Mouse (Mus musculus) layer of hippocampus, postnatal 10 days (tissue): ENCODE results near the gene Hnrnpc. TPM values are rescaled to one million over a fixed set of nuclear protein-coding genes. Genes with fewer than 3 reads are reported as not detected.
A peak's percentile ranks its signal among the peaks of the same experiment; 100 is the strongest.
"Not testable (repeated sequence)": the region's sequence is repeated elsewhere in the genome, so short reads cannot be mapped to it uniquely, and the experiment has no call there.

Experiments used
- DNase-seq, 2 experiments: peaks; one replicate each; pipeline ENCODE4 v3.0.0; 2021; ENCODE audit warnings: low spot score in 2 of 2
- total RNA-seq, 2 experiments: library from RNA; stranded (reverse); gene quantifications; 2 replicates each; pipeline ENCODE4 v1.2.3; 2021

Gene Hnrnpc
- total RNA-seq, 2 experiments from 2014 or later, result 213 to 215 TPM

DNA sequence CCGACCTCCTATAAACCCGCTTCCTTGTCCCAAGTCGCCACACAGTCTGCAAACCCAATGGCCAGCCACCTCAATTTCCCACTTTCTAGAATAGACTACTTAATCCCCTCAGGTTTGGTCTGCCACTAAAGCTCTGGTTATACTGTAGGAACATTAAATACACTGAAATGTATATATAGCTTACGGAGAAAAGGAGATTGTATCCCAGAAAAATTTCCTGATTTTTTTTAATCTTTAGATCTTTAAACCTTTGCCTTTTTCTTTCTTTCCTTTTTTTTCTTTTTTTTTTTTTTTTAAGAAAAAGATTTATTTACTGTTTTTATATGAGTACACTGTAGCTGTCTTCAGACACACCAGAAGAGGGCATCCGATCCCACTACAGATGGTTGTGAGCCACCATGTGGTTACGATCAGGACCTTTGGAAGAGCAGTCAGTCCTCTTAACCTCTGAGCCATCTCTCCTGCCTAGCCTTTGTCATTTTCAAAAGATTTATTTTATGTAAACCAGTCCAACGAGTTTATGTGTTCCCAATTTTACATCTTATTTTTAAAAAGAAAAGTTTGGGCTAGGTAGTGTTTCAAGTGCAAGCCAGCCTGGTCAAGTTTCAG, 953 bp upstream of the Hnrnpc start:
- DNase-seq, result no peak

GRCm38 (mm10) chr14:52103474-52103855, 363 bp downstream of the Hnrnpc start:
- DNase-seq, result no peak

DNA sequence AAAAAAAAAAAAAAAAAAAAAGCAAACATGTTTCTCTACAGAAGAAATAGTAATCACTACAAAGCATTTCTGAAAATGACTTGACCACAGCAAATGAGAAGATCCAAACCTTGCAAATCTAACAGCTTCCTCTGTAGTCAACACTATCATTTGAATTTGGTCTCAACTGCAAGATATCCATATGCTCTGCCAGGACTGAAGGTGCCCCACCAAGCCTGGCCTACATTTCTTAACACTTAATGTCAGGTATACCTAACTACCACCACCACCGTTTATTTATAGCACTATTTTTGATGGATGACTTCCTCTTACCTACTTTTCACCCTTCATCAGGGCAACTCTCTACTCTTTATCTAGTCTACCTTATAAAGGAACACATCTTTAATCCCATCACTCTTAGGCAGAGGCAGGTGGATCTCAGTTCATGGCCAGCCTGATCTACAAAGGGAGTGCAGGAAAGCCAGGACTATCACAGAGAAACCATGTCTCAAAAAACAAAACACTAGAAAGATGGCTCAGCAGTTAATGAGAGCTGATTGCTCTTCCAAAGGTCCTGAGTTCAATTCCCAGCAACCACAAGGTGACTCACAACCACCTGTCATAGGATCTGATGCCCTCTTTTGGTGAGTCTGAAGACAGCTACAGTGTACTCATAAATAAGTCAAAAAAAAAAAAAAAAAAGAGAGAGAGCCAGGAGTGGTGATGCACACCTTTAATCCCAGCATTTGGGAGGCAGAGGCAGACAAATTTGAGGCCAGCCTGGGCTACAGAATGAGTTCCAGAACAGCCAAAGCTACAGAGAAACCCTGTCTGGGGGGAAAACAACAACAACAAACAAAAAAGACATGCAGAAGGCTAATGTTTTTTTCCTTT, 2.3 kb downstream of the Hnrnpc start:
- no peak for DNase-seq

GRCm38 (mm10) chr14:52100170-52100960, 3.5 kb downstream of the Hnrnpc start:
- no peak for DNase-seq

- DNase-seq, result no peak
Measured at GRCm38 (mm10) chr14:52099563-52099962, 4.3 kb downstream of the Hnrnpc start.

GRCm38 (mm10) chr14:52098387-52098786, 5.4 kb downstream of the Hnrnpc start:
- DNase-seq, result not testable (repeated sequence)

GRCm38 (mm10) chr14:52097191-52097590, 6.6 kb downstream of the Hnrnpc start:
- not testable (repeated sequence) for DNase-seq

DNA sequence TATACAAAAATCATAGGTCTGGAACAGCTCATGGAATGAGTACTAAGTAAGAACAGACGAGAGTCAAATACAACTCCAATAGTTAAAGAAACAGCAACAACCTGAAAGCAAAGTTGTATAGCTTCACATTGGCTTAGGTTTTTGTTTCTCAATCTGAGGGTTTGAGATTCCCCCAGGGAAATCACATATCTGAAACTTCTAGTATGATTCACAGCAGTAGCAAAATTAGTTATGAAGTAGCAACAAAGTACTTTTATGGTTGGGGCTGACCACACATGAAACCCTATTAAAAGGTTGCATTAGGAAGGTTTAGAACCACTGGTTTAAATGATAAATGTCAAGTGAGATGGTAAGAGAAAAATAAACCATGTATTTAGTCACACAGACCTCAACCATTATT, 9.3 kb downstream of the Hnrnpc start:
- no peak for DNase-seq

DNA sequence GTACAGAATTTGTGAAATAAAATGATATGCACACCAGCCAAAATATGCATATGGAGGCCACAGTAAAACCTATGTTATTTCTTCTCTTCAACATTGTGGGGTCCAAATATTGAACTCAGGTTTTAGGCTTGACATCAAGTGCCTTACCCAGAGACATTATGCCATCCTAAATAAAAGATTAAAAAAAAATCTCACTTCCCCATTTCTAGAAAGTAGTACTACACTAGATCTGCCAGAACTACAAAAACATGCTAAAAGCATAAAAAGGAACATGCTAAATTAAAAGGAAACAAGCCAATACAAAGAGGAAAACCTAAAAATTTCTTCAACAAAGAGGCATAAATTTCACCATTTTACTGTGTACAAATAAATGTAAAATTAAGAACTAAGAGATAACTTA, 20.7 kb downstream of the Hnrnpc start:
- DNase-seq, result no peak

DNA sequence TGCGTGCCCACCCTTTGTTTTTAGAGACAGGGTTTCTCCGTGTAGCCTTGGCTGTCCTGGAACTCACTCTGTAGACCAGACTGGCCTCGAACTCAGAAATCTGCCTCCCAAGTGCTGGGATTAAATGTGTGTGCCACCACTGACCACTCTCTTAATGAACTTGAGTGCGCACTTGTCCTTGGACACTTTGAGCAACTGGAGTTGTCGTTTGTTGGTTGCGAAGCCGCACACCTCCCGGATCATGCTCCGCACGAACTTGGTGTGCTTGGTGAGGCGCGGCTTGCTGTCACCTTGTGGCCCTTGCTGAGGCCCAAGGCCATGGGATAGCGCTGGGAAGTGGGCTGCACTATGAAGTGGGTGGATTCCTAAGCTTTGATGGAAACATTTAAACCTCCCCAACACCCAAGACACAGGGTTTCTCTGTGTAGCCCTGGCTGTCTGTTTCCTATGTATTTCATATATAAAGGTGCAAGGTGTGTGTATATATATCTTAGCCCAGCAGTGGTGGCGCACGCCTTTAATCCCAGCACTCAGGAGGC, 32.2 kb downstream of the Hnrnpc start:
- DNase-seq, result no peak

DNA sequence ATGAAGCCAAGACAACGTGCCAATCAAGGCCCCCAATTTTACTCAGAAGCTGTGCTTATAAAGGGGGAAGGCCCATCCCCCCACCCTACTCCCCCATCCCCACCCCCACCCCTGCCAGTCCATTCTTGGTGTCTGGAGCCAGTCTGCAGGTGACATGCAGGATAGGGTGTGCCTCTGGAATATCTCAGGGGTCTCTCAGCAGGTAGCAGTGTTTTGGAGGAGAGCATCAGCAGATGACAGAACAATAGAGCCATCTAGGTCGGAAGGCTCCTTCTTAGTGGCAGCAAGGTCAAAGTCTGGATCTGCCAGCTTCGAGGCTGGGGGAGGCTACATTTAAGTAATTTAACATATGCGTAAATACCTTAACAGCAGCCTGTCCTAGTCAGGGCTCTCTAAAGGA, 37.7 kb downstream of the Hnrnpc start:
- no peak for DNase-seq

DNA sequence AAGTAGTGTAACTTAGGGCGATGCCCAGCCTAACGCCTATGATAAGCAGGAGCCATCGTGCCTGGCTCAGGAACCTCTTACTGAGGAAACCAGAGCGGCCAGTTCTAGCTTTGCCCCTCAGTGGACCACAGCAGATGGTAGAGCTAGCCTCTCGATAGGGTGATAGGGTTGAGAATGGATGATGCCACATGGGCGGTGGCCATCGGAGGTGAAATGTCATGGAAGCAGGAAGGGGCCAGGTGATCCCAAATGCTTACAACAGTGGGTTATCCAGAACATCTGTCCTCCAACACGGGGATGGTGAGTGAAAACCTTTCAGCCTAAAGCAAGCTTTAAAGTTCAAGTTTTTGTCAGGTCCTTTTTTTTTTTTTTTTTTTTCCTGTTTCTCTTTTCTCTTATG, 42.0 kb downstream of the Hnrnpc start:
- DNase-seq, result no peak

DNA sequence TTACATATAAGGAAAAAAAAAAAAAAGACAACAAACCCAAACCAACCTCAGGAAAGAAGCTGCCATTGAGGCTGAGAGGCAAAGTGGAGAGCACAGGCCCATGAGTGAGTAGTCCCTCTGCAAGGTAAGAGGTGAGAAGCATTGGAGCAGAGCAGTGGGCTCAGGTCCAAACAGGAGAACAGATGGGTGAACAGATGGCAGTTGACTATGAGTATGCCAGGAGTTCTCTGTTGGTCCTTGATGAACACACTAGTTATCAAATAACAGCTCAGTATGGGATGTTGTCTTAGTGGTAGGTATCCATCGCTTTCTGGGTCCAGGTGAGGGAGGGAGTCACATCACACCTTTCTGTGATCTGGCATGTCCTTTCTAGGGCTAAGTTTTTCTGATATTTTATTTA, 43.0 kb downstream of the Hnrnpc start:
- no peak for DNase-seq

DNA sequence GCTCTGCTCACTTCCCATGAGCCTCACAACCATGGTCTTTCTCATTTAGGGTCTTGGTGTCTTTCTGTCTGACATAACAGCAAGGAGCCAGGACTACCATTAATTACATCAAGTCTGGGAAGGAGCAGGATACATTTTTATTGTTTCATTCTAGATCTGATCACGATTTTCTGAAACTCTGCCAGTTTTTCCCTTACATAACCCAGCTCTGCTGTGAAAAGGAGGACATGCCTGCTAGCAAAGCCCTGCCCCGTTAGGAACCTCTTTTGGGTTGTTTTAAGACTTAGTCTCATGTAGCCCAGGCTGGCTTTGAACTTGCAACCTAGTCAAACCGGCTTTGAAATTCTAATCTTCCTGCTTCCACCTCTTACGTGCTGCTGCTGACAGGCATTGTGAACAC, 43.8 kb downstream of the Hnrnpc start:
- no peak for DNase-seq

DNA sequence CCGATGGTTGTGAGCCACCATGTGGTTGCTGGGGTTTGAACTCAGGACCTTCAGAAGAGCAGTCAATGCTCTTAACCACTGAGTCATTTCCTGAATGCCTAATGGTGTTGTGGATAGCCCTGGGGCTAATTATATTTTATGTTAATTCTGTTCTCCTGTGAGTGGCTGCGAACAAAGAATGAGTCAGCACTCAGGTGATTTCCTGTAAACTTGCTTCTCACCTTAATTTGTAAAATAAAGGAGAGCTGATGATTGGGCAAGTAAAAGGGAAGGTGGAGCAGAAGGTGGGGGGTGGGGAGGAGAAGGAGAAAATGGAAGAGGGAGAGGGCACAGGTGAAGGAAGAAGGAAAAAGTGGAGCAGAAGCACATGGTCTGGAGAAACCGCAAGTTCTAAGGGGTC, 51.1 kb downstream of the Hnrnpc start:
- DNase-seq, result not testable (repeated sequence)

- no peak for DNase-seq
Measured at GRCm38 (mm10) chr14:52045966-52046565, 57.8 kb downstream of the Hnrnpc start.

DNA sequence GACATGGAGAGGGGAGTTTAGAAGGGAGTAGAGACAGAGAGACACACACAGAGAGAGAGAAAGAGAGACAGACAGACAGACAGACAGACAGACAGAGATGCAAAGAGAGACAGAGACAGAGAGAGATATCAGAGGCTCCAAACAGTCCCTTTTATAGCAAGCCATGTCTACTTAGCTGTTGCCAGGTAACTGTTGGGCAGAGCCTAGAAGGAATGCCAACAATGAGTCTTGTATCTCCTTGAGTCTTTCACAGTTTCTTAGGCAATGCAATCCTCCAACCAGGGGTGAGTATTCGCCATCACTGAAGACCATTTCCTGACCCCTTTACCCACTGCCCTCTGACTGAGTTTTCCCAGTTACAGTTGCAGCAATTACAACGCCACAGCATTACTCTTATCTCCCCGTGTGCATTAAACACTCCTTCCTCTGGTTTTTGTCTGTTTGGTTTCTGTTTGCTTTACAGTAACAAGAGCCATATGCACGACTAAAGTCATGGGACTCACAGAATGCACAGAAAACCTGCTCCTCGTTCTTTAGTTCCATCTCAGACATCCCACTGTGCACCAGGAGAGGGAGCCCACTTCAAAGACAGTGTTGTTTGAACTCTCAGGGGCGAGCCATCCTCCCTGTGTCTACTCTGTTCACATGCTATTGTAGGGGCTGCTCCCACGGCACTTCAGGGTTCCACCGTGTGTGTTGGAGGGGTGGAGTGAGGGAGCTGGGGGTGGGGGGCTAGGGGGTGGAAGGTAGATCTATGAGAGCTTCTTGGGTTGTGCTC, 58.7 kb downstream of the Hnrnpc start:
- peak; percentile 37 to 43 for DNase-seq

DNA sequence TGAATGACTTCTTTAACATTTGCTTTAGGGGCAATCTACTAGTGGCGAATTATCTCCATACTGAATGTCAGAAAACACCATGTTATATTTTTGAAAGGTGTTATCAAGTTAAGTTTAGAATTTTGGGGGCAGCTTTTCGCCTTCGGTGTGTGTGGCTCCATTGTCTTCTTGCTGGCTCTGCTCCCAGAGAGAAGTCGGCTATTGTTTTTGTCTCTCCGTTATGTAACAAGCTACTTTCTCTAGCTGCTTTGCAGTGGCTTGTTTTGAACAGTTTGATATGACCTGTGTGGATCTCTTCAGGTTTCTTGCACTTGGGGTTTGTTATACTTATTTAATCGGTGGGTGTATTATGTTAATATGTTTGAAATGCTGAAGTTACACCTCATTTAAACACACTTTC, 60.4 kb downstream of the Hnrnpc start:
- no peak for DNase-seq

DNA sequence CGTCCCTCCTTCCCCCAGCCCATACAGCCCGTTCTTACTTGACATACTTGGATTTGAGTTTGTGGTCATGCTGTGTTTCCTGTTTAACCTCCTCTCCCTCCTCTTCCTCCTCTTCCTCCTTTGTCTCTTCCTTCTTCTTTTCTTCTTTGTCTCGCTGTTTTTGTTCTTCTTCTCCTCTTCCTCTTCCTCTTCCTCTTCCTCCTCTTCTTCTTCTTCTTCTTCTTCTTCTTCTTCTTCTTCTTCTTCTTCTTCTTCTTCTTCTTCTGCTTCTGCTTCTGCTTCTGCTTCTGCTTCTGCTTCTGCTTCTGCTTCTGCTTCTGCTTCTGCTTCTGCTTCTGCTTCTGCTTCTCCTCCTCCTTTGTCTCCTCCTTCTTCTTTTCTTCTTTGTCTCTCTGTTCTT, 61.5 kb downstream of the Hnrnpc start, which contains the start of gene Olfr221:
Olfr221 (minus strand) TSS at position 101 of the 400 bp plus-strand sequence.
- DNase-seq, result not testable (repeated sequence)

- no peak for DNase-seq
Measured at GRCm38 (mm10) chr14:52039332-52039731, 64.5 kb downstream of the Hnrnpc start.
